Mouse (Mus musculus) small intestine, adult 2 months (tissue): ENCODE results near the gene 2310011J03Rik.

Experiments
- CTCF ChIP-seq: fragments of 200-500 bp; IDR thresholded peaks from 2 replicates; pipeline ENCODE4 v1.5.1; 2012; ENCODE audit warnings: low read depth, mild to moderate bottlenecking, control low read depth, inconsistent platforms, low read length, moderate library complexity, mixed read lengths; ENCODE audit not compliant: insufficient replicate concordance, insufficient read length; ENCODE audit errors: extremely low read depth
- POLR2A ChIP-seq: fragments of 200-500 bp; IDR thresholded peaks from 2 replicates; pipeline ENCODE4 v1.6.1; 2012; ENCODE audit warnings: low read depth, mild to moderate bottlenecking, control low read depth, inconsistent platforms, low read length, moderate library complexity

DNA sequence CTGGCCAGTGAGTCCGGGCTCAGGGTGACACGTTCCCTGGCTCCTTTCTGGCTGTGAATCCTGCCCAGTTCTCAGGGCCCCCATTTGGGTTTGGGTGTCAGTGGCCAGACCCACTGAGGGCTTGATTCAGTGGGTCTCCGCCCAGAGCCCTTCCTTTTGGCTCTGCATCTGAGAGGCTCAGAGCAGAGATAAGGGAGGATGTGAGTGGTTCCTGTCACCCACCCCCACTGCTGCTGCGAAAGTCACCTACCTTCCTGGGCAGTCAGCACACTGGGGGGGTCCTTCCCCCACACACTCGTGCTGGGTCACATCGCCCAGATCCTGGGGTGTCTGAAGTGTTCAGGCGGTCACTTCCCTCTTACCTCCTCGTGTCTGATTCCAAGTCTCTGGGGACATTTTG is 32.4 kb upstream of the 2310011J03Rik start:
- no peak for TF ChIP-seq CTCF
- TF ChIP-seq POLR2A: no peak
